Mouse (Mus musculus): Measurements from ENCODE around the gene Clasrp.

Clasrp gene

DNA sequence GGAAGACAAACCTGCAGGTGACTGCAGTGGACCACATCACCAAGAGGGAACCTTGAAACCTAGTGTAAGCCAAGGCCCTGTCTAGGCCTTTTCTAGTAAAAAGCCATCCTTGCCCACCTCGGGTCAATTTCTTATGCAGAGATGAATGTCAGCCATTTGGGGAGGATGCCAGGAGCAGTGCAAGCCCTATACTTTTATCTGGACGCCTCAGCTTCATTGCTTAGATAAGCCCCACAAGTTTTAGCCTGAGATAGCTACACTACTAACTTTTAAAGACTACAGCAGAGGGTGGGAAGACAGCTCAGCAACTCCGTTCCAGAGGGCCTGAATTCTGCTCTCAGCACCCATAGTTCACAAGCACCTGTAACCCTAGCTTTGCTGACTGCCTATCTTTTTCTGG, 40.4 kb downstream of the Clasrp start:
- DNase-seq (ENCODE audit: low read depth, low spot score), result no peak

DNA sequence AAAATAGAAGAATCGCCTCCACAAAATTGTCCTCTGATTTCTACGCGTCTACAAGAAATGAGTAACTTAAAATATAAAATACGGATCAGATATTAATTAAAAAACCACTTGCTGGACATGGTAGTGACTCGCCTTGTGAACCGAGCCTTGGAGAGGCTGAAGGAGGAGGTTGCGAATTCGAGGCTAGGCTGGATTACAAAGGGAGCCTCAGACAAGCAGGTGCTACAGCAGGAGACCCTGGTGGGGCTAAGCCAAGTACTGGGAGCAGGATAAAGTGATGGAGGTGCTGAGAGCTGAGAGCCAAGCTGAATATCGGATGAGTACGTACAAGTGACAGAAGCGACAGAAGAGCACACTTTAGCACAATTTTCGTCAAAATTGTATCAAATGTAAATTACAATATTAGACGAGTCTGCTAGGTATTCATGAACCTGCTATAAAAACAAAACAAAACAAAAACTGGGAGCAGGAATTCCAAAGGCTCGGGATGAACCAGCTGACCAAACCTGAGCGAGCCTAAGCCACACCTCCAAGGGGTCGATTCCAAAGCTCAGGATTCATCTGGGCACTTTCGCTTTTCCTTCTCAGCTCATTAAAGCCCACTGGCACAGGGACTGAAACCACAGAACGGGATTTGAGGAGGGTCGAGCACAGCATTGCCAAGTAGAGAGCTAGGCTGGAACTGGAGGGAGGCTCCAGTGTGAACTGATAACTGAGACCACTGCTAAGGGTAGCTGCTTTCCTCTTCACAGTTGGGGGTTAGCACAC, 41.5 kb downstream of the Clasrp start, which contains the start of gene Ppp1r37:
Gene Ppp1r37 (minus strand): TSS at position 434 of the 768 bp plus-strand sequence.
- peak; percentile 65 for DNase-seq (ENCODE audit: low read depth, low spot score)

DNA sequence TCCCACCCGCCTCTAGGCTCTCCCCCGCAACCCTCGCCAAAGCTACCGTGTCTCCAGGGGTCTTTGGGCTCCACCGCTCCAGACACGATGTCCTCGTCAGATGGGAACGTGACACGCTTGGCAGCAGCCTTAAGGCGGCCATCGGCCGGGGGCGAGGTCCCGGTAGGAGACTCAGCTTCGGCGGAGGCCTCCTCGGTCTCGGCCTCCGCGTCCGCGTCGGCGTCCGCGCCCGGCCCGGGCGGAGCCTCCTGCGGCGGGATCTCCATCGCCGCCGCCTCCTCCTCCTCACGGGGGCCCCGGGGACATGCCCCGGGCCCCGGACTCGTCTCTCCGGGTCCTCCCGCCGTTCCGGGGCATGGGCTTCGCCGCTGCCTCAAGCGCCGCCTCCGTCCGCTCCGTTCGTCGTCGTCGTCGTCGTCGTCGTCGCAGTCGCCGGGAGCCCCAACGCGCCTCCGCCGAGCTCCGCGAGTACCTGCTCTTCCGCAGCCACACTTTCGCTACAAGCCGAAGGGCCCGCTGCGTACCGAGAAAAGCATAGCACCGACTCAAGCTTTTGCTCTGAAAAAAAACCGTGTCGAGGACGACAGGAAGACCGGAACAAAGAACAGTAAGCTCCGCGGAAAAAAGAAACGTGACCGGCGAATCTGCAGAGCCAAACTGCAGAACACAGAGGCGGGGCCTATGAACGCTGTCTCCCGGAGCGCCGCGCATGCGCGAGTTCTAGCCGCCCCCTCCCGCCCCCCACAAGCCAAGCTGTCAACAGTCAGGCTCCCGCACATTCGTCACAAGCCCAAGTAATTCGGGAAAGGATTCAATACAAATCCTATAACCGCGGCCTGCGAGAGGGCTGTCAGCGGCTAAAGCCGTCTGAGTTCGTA, 42.3 kb downstream of the Clasrp start:
- DNase-seq (ENCODE audit: low read depth, low spot score), result peak; percentile 90

DNA sequence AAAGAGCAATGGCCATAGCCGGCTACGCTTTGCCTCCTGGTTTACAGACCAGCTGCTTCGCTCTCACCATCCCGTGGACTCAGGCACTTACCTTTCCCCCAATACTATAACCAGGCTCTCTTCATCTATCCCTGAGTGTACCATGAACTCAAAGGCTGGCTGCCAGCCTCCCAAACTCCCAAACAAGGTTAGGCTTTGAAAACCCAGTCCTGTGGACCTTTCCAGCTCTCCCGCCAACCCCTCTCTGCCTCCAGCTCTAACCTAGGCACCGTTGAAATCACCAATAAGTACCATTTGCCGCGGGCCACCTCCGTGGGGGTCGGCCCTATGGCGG, 42.9 kb downstream of the Clasrp start:
- no peak for DNase-seq (ENCODE audit: low read depth, low spot score)

DNA sequence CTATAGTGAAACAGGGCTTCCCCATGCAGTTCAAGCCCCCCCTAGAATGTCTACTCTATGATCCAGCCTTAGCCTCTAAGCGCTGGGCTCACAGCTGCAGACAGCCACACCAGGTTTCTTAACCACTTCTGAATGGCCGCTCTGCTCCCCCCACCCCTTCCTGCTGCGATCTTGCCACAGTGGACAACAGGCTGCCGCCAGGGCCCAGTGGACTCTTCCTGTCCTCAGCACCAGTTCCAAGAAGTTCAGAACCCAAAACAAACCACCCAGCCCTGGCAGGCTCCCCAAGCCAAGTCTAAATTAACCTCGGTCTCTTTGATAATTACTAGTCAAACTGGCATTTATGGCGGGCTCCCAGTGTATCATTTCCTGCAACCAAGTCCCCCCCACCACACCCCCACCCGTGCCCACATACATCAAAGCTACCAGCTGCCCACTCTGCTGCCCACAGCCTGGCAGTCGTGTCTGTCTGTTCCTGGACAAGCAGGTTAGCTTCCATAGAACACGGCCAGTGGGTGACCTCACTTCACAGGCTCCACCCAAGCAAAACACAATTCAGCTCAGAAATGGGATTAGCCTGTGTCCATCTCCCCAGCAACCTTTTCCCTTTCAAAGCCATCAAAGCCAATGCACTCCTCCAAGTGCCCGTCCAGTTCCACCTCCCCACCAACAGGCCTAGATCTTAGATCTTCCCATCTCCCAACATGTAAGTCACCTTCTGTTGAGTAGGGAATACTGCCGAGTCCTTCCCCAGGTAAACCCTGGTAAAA, 43.6 kb downstream of the Clasrp start:
- DNase-seq (ENCODE audit: low read depth, low spot score), result peak; percentile 48

DNA sequence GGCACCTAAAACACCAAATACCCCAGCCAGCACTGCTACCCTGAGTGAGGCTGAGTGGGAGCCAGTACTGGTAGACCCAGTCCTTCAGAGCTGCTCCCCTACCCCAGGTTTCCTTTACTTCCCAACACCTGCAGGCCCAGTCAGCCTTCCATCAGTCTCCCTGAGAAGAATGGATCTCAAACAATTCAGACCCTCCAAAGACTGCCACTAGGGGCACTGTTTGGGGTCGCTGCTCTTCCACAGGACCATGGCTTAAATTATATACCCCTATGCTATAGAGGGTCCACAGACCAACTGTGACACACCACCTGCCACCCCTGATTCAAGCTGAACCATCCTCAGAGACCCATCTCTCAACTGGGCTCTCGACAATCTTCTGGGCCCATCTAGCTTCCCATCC, 45.3 kb downstream of the Clasrp start:
- peak; percentile 42 for DNase-seq (ENCODE audit: low read depth, low spot score)

DNA sequence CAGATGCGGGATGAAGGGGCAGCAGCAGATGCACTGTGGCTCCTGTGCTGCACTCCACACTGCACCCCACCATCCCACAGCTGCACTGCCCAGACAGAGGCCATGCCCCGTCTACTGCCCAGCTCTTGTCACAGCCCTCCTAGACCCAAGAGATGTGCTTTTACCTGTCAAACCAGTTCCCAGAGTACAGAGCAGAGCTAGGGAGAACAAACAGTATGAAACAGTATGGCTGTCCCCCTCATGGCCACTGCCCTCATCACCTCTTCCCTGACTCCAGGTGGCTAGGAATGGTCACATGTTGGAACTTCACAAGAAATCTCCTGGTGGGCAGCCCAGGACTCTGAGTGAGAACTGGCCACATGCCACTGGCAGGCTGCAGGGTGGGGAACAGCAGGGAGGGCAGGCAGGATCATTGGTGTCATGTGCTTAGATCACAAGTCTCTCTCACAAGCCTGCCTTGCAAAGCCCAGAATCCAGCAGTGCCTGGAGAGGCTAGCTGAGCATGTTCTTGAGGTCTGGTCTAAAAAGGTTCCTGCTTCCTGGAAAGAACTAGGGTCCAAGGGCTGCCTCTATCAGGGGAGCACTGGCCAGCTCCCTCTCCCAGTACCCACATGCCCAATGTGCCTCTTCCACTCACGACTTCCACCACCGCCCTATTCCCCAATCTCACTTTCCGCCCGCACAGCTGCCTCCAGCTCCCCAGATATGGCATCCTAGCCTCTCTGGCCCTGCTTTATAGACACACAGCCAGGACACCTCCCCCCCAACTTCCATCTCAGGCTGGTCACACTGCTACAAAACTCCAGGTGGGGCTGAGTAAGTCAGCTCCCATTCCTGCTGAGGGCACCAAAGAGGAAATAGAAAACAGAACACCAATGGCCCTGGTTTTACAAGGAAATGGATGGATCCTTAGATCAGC, 46.0 kb downstream of the Clasrp start:
- no peak for DNase-seq (ENCODE audit: low read depth, low spot score)

DNA sequence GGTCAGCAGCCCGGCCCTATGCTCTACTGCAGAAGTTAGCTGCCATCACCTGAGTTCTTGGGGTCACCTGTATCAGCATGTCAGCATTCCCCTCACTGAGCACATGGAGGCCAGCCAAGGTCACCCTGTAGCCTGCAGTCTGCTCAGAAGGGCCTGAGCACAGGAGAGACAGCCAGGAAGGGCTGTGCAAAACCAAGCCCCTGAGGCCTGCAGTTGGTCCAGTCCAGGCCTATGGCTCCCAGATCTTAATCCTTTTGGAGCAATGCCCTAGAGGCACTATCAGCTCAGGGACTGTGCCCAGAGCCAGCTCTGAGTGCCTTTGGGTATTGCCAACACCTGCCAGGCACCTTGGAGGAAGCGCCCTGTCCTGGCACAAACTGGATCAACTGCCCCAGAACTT, 47.2 kb downstream of the Clasrp start:
- DNase-seq (ENCODE audit: low read depth, low spot score), result no peak

DNA sequence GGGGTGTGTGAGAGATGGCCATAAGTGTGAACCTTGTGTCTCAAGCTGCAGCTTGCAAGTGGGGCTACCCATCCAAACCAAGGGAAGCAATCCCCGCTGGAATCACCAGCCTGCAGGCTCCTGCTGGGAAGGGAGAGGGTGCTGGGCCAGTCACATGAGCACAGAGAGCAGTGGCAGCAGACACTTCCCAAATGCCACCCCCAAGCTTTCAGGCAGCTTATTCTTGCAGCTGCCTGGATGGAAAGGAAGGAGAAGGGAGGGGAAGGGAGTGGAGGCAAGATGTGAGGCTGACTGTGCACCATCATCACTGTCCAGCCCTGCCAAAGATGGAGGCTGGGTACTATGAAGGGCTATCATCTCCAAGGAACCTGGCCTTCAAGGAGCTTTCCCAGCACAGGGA, 50.1 kb downstream of the Clasrp start:
- no peak for DNase-seq (ENCODE audit: low read depth, low spot score)

DNA sequence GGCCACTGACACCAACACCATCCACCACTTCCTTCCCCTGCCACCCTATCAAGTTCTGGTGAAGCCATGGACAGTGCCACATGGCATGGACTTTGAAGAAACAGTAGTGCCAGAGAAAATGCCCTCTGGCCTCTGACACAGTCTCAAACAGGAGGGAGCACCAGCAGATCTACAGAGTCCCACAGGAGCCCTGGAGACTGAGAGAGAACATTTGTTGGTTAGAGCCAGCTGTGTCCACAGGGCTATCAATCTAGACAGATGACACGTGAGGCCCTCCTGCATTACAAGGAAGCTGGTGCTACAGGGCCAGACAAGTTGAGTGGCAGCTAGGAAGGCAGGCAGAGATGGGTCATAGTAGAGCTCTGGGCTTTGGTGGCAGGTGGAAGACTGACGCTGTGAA, 51.8 kb downstream of the Clasrp start:
- no peak for DNase-seq (ENCODE audit: low read depth, low spot score)

DNA sequence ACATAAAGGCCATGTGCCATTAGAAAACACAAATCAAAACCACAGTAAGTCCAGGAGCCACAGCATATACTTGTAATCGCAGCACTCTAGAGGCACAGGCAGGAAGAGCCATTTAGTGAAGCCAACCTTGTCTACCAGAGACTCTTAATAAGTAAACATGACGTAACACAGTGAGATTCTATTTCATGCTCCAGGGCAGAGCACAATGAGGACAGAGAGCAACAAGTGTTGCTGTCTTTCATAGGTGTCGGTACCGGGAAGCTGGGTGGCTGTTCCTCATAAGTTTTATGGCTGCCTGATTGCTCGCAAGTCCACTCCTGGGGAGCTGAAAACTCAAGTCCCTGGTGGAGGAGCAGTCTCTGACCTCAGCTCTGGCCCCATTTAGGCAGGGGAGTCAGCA, 52.7 kb downstream of the Clasrp start:
- no peak for DNase-seq (ENCODE audit: low read depth, low spot score)

DNA sequence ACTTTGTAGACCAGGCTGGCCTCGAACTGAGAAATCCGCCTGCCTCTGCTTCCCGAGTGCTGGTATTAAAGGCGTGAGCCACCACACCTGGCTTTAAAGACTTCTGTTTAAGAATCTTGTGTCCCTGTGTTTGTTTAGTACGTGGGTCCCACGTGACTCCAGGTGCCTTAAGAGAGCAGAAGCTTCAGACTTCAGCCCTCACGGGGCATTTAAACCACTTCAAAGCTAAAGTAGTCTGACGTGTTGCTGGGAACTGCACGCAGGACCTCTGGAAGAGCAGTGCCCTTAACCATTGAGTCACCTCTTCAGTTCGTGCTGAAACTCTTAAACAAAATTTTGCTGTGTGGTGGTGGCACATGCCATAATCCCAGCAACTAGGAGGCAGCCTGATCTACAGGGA, 54.9 kb downstream of the Clasrp start:
- DNase-seq (ENCODE audit: low read depth, low spot score), result no peak

DNA sequence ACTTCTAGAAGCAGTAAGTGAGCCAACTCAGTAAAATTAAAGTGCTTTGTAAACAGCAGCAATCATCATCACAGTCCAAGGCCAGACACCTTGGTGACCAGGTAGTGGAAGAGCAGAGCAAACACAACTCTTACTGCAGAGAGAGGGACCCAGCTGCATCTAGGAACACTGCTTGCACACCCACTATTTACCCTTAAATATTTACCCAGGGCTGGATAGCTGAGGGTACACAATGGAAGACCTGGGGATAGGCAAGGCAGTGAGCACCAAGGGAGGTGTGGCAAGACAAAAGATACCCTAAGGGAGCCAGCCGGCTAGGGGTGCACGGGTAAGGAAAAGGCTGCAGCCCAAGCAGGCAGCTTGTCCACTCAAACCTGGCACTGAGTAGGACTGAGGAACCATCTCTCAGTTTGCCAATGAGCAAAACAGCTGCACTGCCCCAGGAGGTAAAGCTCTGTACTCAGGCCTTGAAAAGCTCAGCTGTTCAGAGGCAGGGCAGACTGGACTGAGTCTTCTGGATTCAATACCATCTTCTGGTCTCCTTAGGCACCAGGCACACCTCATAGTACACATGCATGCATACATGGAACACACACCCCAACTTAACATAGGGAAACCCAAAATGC, 56.8 kb downstream of the Clasrp start:
- no peak for DNase-seq (ENCODE audit: low read depth, low spot score)

DNA sequence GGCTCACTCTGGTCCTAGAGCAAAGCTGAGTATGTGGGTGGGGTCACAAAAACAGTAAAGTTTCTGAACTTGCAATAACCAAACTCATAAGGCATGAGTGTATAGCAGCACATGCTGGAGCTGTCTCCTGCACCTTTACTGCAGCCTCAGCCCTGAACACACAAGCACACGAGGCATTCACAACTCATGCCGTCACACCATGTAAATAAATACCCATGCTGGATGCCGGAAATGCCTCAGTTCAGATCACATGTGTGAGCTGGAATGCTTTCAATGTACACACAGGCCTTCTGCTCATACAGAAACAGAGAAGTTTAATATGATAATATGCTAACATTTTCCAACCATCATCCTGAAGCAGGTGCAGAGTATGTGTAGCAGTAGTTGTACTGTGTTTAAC, 58.3 kb downstream of the Clasrp start:
- no peak for DNase-seq (ENCODE audit: low read depth, low spot score)

DNA sequence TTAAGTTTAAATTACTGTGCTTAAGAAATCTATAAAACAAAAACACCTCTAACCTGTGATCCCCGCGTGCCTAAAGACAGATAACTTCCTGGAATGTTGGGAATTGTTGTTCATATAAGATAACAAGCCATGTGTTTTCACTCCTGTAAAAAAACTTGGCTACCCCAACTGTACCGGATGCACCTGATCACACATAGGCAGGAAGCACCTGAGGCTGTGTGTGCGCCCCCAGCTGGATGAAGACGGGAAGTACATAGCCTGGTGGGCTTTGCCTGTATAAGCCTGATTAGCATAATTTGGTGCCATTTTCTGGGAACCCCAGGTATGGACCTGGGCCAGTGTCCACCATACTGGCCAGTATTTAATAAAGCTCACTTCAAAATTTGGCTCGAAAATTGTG, 60.7 kb downstream of the Clasrp start:
- no peak for DNase-seq (ENCODE audit: low read depth, low spot score)

DNA sequence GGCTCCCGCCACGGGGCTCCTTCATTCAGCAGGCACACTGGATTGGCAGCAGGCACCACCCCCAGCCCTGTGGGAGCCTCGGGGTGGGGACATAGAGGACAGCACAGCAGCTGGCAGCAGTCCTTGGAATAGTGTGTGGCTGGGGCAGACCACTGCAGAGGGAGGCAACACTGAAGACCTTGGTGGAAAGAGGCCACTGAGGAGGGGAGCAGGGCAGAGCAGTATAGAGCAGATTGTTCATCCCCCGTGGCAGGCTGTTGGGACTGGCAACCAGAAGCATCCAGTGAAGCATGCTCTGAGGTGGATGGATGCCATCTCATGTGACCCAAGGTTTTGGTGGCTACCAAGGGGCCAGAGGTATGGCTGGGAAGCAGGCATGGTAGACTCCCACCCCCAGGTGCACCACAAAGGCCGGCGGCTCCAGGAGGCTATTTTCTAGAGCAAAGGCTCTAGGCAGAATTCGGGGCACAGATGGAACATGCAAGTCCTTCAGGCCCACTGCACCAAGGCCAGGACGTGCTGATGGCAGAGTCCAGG, 62.1 kb downstream of the Clasrp start:
- DNase-seq (ENCODE audit: low read depth, low spot score), result no peak

DNA sequence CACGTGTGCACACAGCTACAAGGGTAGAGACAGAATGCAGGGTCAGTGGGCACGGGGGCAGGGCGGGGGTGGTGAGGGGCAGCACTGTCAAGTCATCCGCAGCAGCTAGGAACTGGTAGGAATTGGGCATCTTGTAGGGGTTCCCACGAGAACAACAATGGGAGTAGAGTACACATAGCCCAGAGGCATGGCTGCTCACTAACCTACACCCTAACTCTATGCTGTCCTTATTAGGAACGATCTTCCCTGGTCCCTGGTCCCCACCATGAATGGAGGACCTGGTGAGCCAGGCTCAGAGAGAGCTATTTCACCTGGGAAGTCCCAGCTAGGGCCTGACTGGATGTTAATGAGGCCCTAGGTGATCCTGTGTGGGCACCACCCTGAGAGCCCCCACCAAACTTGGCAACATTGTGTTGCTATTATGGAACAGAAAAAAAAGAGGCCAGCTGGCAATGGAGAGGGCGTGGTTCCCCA, 62.6 kb downstream of the Clasrp start:
- no peak for DNase-seq (ENCODE audit: low read depth, low spot score)

DNA sequence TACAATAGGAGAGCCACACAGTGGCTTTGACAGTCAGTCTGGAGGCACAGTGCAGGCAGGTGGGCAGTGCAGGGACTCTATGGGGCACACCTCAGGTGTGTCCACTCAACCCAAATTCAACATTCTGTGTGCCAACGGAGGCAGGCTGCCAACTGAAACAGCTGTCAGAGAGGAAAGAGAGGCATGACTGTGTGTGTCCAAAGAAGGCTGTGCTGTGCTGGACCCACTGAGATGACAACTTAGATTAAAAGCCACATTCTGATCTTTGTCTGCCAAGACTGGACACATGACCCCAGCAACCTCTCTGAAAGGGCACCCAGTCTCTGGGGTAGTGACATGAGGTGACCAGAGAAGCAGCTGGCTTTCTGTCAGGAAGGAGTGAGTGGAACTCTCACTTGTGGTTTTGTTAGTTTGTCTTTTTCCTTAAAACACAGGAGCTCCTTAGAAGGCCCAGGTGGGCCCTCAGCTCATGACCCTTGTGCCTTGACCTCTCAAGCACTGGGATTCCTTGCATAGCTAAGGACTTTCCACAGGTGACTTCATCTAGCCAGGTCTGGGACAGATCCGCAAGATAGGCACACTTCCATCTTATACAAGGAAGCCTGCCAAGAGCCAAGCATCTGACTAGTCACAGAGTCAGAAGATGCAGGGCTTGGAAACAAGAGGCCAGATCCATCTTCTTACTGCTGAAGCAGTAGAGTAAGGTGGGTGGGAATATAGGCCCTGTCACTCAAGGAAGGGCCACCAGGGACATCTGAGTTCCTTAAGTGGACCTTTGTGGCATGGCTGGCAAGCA, 63.3 kb downstream of the Clasrp start:
- no peak for DNase-seq (ENCODE audit: low read depth, low spot score)

DNA sequence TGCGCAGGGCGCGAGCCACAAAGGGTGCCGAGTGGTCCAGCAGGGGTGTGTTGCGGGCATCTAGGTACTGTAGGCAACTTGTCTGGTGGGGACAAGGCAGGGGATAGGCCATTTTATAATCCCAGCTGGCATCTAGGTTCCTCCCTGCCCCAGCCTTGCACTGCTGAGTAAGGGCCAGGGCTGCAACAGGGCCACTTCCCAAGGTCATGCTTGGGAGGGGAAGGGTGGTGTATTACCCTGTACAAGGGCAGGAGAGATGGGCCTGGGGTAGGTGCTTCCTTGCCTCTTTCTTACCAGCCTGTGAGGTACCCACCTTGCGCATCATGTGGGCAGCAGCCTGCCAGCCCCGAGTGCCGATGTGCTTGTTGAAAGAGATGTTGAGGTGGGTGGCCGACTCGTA, 69.6 kb downstream of the Clasrp start:
- no peak for DNase-seq (ENCODE audit: low read depth, low spot score)

DNA sequence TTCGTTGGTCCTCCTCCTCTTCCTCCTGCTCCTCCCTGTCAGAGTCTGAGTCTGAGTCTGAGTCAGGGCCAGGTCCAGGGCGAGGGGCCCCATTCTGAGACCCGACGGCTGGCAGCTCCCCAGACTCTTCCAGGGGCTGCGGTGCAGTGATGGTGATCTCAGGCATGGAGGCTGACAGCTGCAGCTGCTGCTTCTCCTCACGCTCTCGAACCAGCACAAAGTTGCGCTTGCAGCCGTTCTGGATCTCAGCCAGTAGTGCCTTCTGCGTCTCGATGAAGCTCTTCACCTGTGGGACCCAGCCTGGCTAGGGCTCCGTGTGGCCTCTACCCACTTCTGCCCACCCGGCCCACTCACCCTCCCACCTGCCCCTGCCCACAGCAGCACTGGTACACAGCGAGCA, 72.0 kb downstream of the Clasrp start:
- no peak for DNase-seq (ENCODE audit: low read depth, low spot score)
